In the genomic region with DNA sequence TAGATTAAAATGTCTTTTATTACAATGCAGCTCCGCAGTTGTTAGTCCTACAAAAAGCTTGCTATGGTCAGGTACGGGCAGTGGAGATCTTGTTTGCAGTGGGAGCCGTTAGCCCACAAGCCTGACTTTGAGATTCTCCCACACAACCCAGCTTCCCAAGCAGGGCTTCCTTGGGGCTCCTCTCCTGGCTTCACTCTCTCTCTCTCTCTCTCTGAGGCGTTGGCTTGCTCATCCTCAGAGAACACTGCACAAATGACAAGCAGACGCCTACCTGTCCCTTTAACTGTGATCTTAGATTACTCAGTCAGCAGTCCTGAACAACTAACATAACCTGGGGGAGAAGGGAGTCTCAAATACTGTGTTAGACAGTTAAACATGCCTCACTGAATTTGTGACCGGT, we compare ENCODE assay signal across 16 mouse cellular contexts. TPM values are rescaled to one million over a fixed set of nuclear protein-coding genes. Genes with fewer than 3 reads are reported as not detected.
"Had no signal": no experiment of that assay in that cellular context is flagged by ENCODE, and none has a peak within 500 bp of the region (broad histone marks: within the 10 kb centered on the region; RNA-seq: fewer than 3 reads in every experiment).

No protein-coding gene starts in this region.

- DNase-seq: gastrocnemius, postnatal 25 days; heart, postnatal 10 days; heart, postnatal 4 days; kidney, adult 18-20 months; kidney, adult 9 months; kidney, postnatal 14 days; kidney, postnatal 36 days; layer of hippocampus, adult 9-11 months; layer of hippocampus, postnatal 36 days; left cerebral cortex, postnatal 4 days had no signal

- ATAC-seq: hindbrain, embryonic 16.5 days; inflammation-experienced regulatory T-cells, adult 6 months; intestine, embryonic 15.5 days; intestine, postnatal 0 days; liver, embryonic 12.5 days had no signal

RNA-seq across cellular contexts. Expression of a gene that starts 36.2 kb away (rescaled TPM):
- total RNA-seq: granulocyte monocyte progenitor cell, adult 5-6 weeks had no signal
